Mouse (Mus musculus) midbrain, embryonic 13.5 days (tissue): ENCODE measurements around the gene 5730522E02Rik. TPM values are rescaled to one million over a fixed set of nuclear protein-coding genes. Genes with fewer than 3 reads are reported as not detected.
A peak's percentile ranks its signal among the peaks of the same experiment; 100 is the strongest.

Source experiments
- ATAC-seq: fragments of 200-750 bp; cut with Nextera tagmentation; 2 replicates; pipeline ENCODE4 v1.8.0; 2017; ENCODE audit warnings: mild to moderate bottlenecking, moderate TSS enrichment, moderate library complexity
- H3K27ac ChIP-seq: fragments of 300-500 bp; sonication (generic); 2 replicates; pipeline ENCODE4 v1.5.1; 2015; ENCODE audit warnings: inconsistent platforms, mild to moderate bottlenecking, moderate library complexity
- H3K27me3 ChIP-seq: fragments of 300-500 bp; sonication (generic); 2 replicates; pipeline ENCODE4 v1.6.1; 2015; ENCODE audit warnings: mild to moderate bottlenecking, inconsistent platforms
- H3K36me3 ChIP-seq: fragments of 300-500 bp; sonication (generic); 2 replicates; pipeline ENCODE4 v1.6.1; 2015; ENCODE audit warnings: mild to moderate bottlenecking, inconsistent platforms
- H3K4me1 ChIP-seq: fragments of 300-500 bp; sonication (generic); replicated peaks from 2 replicates; pipeline ENCODE4 v1.6.1; 2015; ENCODE audit warnings: inconsistent platforms
- H3K4me2 ChIP-seq: fragments of 300-500 bp; sonication (generic); replicated peaks from 2 replicates; pipeline ENCODE4 v1.6.1; 2015; ENCODE audit warnings: moderate library complexity, mild to moderate bottlenecking, inconsistent platforms
- H3K4me3 ChIP-seq: fragments of 300-500 bp; sonication (generic); replicated peaks from 2 replicates; pipeline ENCODE4 v1.5.1; 2015; ENCODE audit warnings: mild to moderate bottlenecking, inconsistent platforms
- H3K9ac ChIP-seq: fragments of 300-500 bp; sonication (generic); replicated peaks from 2 replicates; pipeline ENCODE4 v1.6.1; 2015; ENCODE audit warnings: mild to moderate bottlenecking, inconsistent platforms
- H3K9me3 ChIP-seq: fragments of 300-500 bp; sonication (generic); 2 replicates; pipeline ENCODE4 v1.6.1; 2016; ENCODE audit warnings: mild to moderate bottlenecking, inconsistent platforms
- WGBS: fragments of 180-500 bp; shearing (Covaris S2); methylation state at CpG from one replicate; pipeline ENCODE4 v1.1.7; 2015; 5-methylcytosine and 5-hydroxymethylcytosine counted together
- microRNA-seq: library from miRNA; unstranded; fragments of <30 nt; microRNA quantifications from one replicate; pipeline ENCODE4, GENCODE M21; 2016
- polyA plus RNA-seq: library from polyadenylated mRNA; unstranded; fragments of >200 nt; fragmentation: Nextera tagmentation; extraction: Ambion mirVana; gene quantifications from 2 replicates; pipeline ENCODE4 v1.2.1, GENCODE M21; 2015

The 5730522E02Rik gene
- polyA plus RNA-seq, 1 experiment from 2014 or later = 16.8 TPM

DNA sequence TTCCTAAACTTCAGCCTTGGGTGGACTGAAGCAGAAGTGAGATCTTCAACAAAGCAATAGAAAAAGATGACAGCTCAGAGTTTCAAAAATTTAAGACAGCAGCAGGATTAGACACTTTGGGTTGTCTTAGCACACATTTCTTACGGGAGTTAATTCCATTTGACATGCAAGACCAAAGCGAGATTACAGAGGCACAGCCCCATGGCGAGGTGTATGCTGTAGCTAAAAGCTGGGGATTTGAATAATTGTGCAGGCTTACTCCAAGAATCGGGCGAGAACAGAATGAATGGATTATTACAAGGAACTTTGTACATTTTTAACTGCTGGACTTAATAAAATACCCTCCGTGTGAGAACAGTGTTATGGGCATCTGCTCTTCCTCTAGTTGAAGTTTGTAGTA is 615.3 kb downstream of the 5730522E02Rik start:
- H3K4me2 ChIP-seq = no peak overlapping the region
- no peaks in the 10 kb centered on the region for H3K36me3 ChIP-seq
- peak; percentile 66 for ATAC-seq
- H3K4me3 ChIP-seq = no peak overlapping the region
- WGBS = 15% methylated on average over 6 of the region's 6 CpGs
- H3K9me3 ChIP-seq = no peaks in the 10 kb centered on the region
- peaks cover 27% of the 10 kb centered on the region for H3K4me1 ChIP-seq
- no peak overlapping the region for H3K9ac ChIP-seq
- H3K27me3 ChIP-seq = no peaks in the 10 kb centered on the region
- no peak overlapping the region for H3K27ac ChIP-seq

DNA sequence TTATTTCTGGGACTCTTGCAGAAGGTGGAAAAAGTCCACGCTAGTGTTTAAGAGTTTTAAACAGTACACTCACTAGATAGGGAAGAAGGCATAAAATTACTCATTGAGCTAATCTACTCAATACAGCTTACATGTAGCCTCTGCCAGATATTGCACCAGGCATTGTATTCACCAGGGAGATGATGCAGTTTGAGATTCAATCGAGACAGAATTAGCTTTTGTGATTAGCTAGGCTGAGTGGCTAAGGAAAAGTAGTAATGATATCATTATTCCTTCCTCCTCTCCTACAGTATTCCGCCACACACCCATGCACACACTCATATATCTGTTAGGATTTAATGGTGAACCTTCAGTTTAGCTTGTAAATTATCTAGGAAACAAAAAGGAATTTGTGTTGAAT is 615.8 kb downstream of the 5730522E02Rik start:
- Histone ChIP-seq H3K9me3 (no peaks in the 10 kb centered on the region), H3K27ac (no peak overlapping the region), H3K9ac (no peak overlapping the region), H3K4me2 (no peak overlapping the region), H3K27me3 (no peaks in the 10 kb centered on the region), H3K4me3 (no peak overlapping the region), H3K36me3 (no peaks in the 10 kb centered on the region), H3K4me1 (peaks cover 24% of the 10 kb centered on the region)
- peak; percentile 58 for ATAC-seq
- WGBS = 32% methylated on average over 3 of the region's 3 CpGs

DNA sequence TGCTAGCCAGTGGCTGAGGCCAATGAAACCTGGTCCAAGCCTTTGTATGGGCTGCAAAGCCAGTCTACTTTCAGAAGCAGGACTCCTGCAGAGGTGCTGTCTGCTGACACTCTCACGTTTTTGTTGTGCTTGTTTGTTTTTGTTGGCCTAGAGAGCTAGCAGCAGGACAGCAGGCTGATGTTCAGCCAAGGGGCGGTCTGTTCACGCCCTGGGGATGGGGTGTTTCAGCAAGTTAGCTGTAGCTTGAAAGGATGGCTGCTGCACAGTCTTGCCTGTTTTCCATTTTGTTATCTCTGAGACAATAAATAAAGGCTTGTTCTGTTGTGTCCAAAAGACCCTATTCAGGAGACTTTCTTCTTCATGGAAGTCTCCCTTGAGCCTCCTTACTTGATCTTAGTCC is 618.3 kb downstream of the 5730522E02Rik start:
- peaks cover 24% of the 10 kb centered on the region for H3K4me1 ChIP-seq
- H3K27me3 ChIP-seq = no peaks in the 10 kb centered on the region
- 4% methylated on average over 3 of the region's 3 CpGs for WGBS
- no peak; the same call in 1 of the 2 replicates for ATAC-seq
- H3K4me3 ChIP-seq = no peak overlapping the region
- H3K9ac ChIP-seq = no peak overlapping the region
- H3K4me2 ChIP-seq = no peak overlapping the region
- H3K9me3 ChIP-seq = no peaks in the 10 kb centered on the region
- no peak overlapping the region for H3K27ac ChIP-seq
- no peaks in the 10 kb centered on the region for H3K36me3 ChIP-seq

DNA sequence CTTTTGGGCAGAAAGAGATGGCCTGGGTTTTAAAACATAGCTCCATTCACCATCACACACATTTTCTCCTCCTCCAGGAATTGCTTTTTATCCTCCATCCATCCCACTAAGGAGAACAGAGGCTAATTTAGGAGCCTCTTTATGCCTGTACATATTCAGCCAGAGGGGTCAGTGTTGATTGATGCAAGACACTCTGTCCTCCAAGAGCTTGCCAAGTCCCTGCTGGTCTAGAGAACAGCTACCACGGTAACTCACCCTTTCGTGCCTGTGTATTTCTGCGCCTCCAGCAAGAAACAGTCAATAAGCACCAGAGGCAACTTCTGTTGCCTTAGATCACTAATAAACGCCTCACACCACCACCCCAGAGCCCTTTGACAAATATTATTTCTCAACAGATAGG is 620.3 kb downstream of the 5730522E02Rik start:
- Histone ChIP-seq H3K9me3 (no peaks in the 10 kb centered on the region), H3K36me3 (no peaks in the 10 kb centered on the region), H3K4me3 (no peak overlapping the region), H3K9ac (no peak overlapping the region), H3K27me3 (no peaks in the 10 kb centered on the region), H3K4me1 (peaks cover 17% of the 10 kb centered on the region), H3K4me2 (no peak overlapping the region), H3K27ac (no peak overlapping the region)
- WGBS = 73% methylated on average over 4 of the region's 4 CpGs
- no peak for ATAC-seq

DNA sequence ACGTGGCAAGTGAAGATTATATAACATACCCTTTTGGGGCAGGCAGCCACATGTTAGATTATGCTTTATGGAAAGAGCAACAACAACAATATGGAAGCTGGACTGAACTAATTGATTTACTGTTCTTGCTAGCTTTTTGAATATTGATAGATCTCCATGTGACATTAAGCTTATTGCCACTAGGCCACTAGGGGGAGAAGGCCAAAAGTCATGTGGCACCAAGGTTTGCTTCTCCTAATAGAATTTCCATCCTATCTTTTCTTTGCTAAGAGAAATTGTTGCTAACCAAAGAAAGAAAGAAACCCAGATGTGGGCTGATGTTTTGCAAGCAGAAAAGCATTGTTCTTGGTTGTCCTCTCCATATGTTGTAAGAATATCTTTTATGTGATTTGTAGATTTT is 621.1 kb downstream of the 5730522E02Rik start:
- H3K27me3 ChIP-seq = no peaks in the 10 kb centered on the region
- peaks cover 13% of the 10 kb centered on the region for H3K4me1 ChIP-seq
- no peak overlapping the region for H3K9ac ChIP-seq
- ATAC-seq = no peak
- H3K9me3 ChIP-seq = no peaks in the 10 kb centered on the region
- no peaks in the 10 kb centered on the region for H3K36me3 ChIP-seq
- 57% methylated on average over 1 of the region's 1 CpGs for WGBS
- no peak overlapping the region for H3K27ac ChIP-seq
- H3K4me2 ChIP-seq = no peak overlapping the region
- H3K4me3 ChIP-seq = no peak overlapping the region

DNA sequence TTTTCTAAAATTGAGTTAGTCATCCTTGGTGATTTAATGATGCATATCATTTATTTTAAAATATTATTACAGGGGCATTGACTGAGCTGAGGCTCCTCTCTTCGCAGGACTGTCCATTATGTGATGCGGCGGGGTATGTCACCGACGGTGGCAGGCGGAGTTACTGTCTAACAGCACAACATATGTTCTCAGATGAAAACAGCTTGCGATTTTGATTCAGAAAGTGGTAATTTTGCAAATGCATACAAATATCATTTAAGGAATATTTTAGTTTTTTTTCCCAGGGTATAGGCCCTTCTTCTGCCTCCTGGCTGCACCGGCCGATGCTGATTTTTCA is 636.5 kb downstream of the 5730522E02Rik start:
- H3K4me2 ChIP-seq = no peak overlapping the region
- ATAC-seq = no peak
- H3K27ac ChIP-seq = no peak overlapping the region
- no peak overlapping the region for H3K9ac ChIP-seq
- H3K9me3 ChIP-seq = no peaks in the 10 kb centered on the region
- H3K4me1 ChIP-seq = 0 out of 2 replicates have a peak, but pooled peaks cover 3% of the 10 kb centered on the region
- H3K27me3 ChIP-seq = no peaks in the 10 kb centered on the region
- 88% methylated on average over 9 of the region's 9 CpGs for WGBS
- no peaks in the 10 kb centered on the region for H3K36me3 ChIP-seq
- no peak overlapping the region for H3K4me3 ChIP-seq

DNA sequence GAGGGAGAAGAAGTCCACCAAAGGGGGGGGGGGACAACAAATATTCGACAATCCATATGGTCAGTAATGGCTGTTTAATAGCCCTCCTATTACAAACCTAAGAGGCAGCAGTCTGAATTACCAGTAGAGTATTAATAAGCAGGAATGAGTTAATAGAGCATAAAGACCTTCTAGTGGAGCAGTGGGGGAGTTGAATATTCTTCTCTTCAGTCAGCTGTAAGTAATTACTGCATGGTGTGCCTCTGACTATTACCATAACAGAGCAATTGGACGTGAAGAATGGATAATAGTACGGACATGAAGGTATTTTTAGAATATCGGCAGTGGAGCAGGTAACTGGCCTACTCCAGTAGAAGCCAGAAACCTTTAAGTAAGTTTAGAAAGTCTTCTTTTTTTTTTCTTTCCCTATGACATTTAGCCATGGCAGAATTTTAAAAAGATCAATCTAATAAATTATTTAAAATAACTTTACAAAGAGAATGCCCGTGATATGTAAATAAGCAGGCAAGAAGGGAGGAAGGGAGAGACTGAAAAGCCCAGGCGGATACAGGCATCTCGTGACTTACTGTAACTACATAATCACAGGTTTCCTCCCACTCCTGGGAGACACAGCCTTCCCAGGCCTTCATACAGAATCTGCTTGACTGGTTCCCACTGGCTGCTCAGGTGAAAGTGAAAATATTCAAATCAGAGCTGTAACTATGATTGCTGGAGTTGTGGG is 637.0 kb downstream of the 5730522E02Rik start:
- H3K9ac ChIP-seq = no peak overlapping the region
- H3K4me2 ChIP-seq = no peak overlapping the region
- no peaks in the 10 kb centered on the region for H3K9me3 ChIP-seq
- no peak overlapping the region for H3K4me3 ChIP-seq
- H3K4me1 ChIP-seq = 0 out of 2 replicates have a peak, but pooled peaks cover 3% of the 10 kb centered on the region
- ATAC-seq = peak; percentile 62; the same call in 1 of the 2 replicates
- H3K27ac ChIP-seq = no peak overlapping the region
- H3K27me3 ChIP-seq = no peaks in the 10 kb centered on the region
- H3K36me3 ChIP-seq = no peaks in the 10 kb centered on the region
- 62% methylated on average over 7 of the region's 7 CpGs for WGBS

DNA sequence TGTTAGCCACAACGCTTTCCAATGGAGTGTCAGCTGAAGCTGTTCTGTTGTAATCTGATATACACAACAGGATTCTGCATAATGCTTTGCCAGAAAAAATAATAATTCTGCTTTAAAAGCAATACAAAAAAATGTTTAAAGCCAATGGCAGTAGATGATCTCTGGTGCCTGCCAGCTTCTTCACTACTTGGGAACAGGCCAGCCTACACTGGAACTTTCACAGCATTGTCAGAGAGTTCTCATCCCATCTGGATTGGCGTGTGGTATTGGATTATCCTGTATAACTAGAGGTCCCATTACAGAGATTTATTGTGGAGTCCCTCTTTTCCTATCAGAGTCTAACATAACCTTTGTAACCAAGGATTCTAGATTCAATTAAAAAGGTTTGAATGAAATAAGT is 639.2 kb downstream of the 5730522E02Rik start:
- 85% methylated on average over 2 of the region's 2 CpGs for WGBS
- Histone ChIP-seq H3K27me3 (no peaks in the 10 kb centered on the region), H3K9me3 (no peaks in the 10 kb centered on the region), H3K4me1 (0 out of 2 replicates have a peak, but pooled peaks cover 3% of the 10 kb centered on the region), H3K4me3 (no peak overlapping the region), H3K27ac (no peak overlapping the region), H3K36me3 (no peaks in the 10 kb centered on the region), H3K9ac (no peak overlapping the region), H3K4me2 (no peak overlapping the region)
- no peak for ATAC-seq

Small RNA genes lying within 50 kb of the gene (microRNA-seq; reads per million reads assigned to microRNA genes)
- gene Mir6372 = not detected

Other genes with a start within 250 kb of the 5730522E02Rik start
- 15.2 and 17.1 TPM in 2 replicates for gene Fancl, start 175.4 kb upstream of the 5730522E02Rik start, polyA plus RNA-seq